Mouse (Mus musculus): Measurements from ENCODE around the gene Cacna2d2.

Cacna2d2 gene

GRCm38 (mm10) chr9:107456667-107457066 lies 57.3 kb downstream of the Cacna2d2 start:
- no peak for DNase-seq (ENCODE audit: low read depth)

GRCm38 (mm10) chr9:107462907-107463306 lies 63.5 kb downstream of the Cacna2d2 start:
- no peak for DNase-seq (ENCODE audit: low read depth)

- peak; percentile 73 for DNase-seq (ENCODE audit: low read depth)
Observed at GRCm38 (mm10) chr9:107463509-107463908, 64.1 kb downstream of the Cacna2d2 start.

- no peak for DNase-seq (ENCODE audit: low read depth)
Observed at GRCm38 (mm10) chr9:107464130-107464529, 64.7 kb downstream of the Cacna2d2 start.

GRCm38 (mm10) chr9:107465657-107466056 lies 66.2 kb downstream of the Cacna2d2 start:
- no peak for DNase-seq (ENCODE audit: low read depth)

- DNase-seq (ENCODE audit: low read depth): no peak
Observed at GRCm38 (mm10) chr9:107469213-107469795, 69.9 kb downstream of the Cacna2d2 start.

- no peak for DNase-seq (ENCODE audit: low read depth)
Observed at GRCm38 (mm10) chr9:107470427-107470826, 71.0 kb downstream of the Cacna2d2 start.

- no peak for DNase-seq (ENCODE audit: low read depth)
Observed at GRCm38 (mm10) chr9:107474016-107474415, 74.6 kb downstream of the Cacna2d2 start.

GRCm38 (mm10) chr9:107478979-107479378 lies 79.6 kb downstream of the Cacna2d2 start:
- DNase-seq (ENCODE audit: low read depth): no peak

GRCm38 (mm10) chr9:107479593-107479992 lies 80.2 kb downstream of the Cacna2d2 start:
- no peak for DNase-seq (ENCODE audit: low read depth)

GRCm38 (mm10) chr9:107480477-107481069 lies 81.2 kb downstream of the Cacna2d2 start:
- DNase-seq (ENCODE audit: low read depth): no peak

GRCm38 (mm10) chr9:107481340-107481739 lies 81.9 kb downstream of the Cacna2d2 start:
- DNase-seq (ENCODE audit: low read depth): no peak

- DNase-seq (ENCODE audit: low read depth): no peak
Observed at GRCm38 (mm10) chr9:107482004-107482403, 82.6 kb downstream of the Cacna2d2 start.

GRCm38 (mm10) chr9:107482770-107483169 lies 83.4 kb downstream of the Cacna2d2 start:
- no peak for DNase-seq (ENCODE audit: low read depth)

GRCm38 (mm10) chr9:107483714-107484113 lies 84.3 kb downstream of the Cacna2d2 start:
- DNase-seq (ENCODE audit: low read depth): no peak

GRCm38 (mm10) chr9:107484302-107484701 lies 84.9 kb downstream of the Cacna2d2 start:
- no peak for DNase-seq (ENCODE audit: low read depth)

- no peak for DNase-seq (ENCODE audit: low read depth)
Observed at GRCm38 (mm10) chr9:107484766-107485165, 85.4 kb downstream of the Cacna2d2 start.

- DNase-seq (ENCODE audit: low read depth): no peak
Observed at GRCm38 (mm10) chr9:107486086-107486485, 86.7 kb downstream of the Cacna2d2 start.

GRCm38 (mm10) chr9:107486507-107487225 lies 87.3 kb downstream of the Cacna2d2 start:
- no peak for DNase-seq (ENCODE audit: low read depth)

- no peak for DNase-seq (ENCODE audit: low read depth)
Observed at GRCm38 (mm10) chr9:107490146-107490545, 90.7 kb downstream of the Cacna2d2 start.

- DNase-seq (ENCODE audit: low read depth): no peak
Observed at GRCm38 (mm10) chr9:107490625-107491024, 91.2 kb downstream of the Cacna2d2 start.

- no peak for DNase-seq (ENCODE audit: low read depth)
Observed at GRCm38 (mm10) chr9:107493511-107493910, 94.1 kb downstream of the Cacna2d2 start.

- DNase-seq (ENCODE audit: low read depth): no peak
Observed at GRCm38 (mm10) chr9:107494238-107494637, 94.8 kb downstream of the Cacna2d2 start.
